Mouse (Mus musculus): Measurements from ENCODE around the gene Jph2. TPM values are rescaled to one million over a fixed set of nuclear protein-coding genes. Genes with fewer than 3 reads are reported as not detected.
"Not testable (repeated sequence)": the region's sequence is repeated elsewhere in the genome, so short reads cannot be mapped to it uniquely, and the experiment has no call there.

Gene Jph2
- polyA plus RNA-seq, 1 experiment from 2014 or later, result 3.3 TPM

GRCm38 (mm10) chr2:163412419-163412818, 14.6 kb upstream of the Jph2 start:
- Histone ChIP-seq H3K4me3 (ENCODE audit: low read length) (no peak overlapping the region), H3K9ac (replicated peaks; ENCODE audit: low read length) (no peak overlapping the region), H3K36me3 (ENCODE audit: insufficient read depth, low read length) (peaks cover 31% of the 10 kb centered on the region), H3K4me1 (ENCODE audit: insufficient read depth, low read length) (peaks cover 2% of the 10 kb centered on the region; the same call in 1 of the 2 replicates), H3K27ac (ENCODE audit: low read length) (no peak overlapping the region), H3K9me3 (ENCODE audit: low read length) (no peaks in the 10 kb centered on the region), H3K4me2 (replicated peaks; ENCODE audit: low read depth, low read length) (no peak overlapping the region), H3K27me3 (ENCODE audit: insufficient read depth, low read length) (no peaks in the 10 kb centered on the region)
- ATAC-seq (ENCODE audit: low FRiP score, low TSS enrichment), result no peak
- 96% methylated on average over 4 of the region's 4 CpGs for WGBS

GRCm38 (mm10) chr2:163411840-163412239, 14.0 kb upstream of the Jph2 start:
- no peak overlapping the region for H3K4me2 ChIP-seq (replicated peaks; ENCODE audit: low read depth, low read length)
- no peaks in the 10 kb centered on the region for H3K9me3 ChIP-seq (ENCODE audit: low read length)
- no peaks in the 10 kb centered on the region for H3K4me1 ChIP-seq (ENCODE audit: insufficient read depth, low read length)
- H3K27ac ChIP-seq (ENCODE audit: low read length), result no peak overlapping the region
- 84% methylated on average over 4 of the region's 4 CpGs for WGBS
- no peak overlapping the region for H3K4me3 ChIP-seq (ENCODE audit: low read length)
- no peak overlapping the region for H3K9ac ChIP-seq (replicated peaks; ENCODE audit: low read length)
- ATAC-seq (ENCODE audit: low FRiP score, low TSS enrichment), result no peak
- peaks cover 37% of the 10 kb centered on the region for H3K36me3 ChIP-seq (ENCODE audit: insufficient read depth, low read length)
- H3K27me3 ChIP-seq (ENCODE audit: insufficient read depth, low read length), result no peaks in the 10 kb centered on the region

- not testable (repeated sequence) for H3K9me3 ChIP-seq (ENCODE audit: low read length); H3K4me3 ChIP-seq (ENCODE audit: low read length); H3K4me1 ChIP-seq (ENCODE audit: insufficient read depth, low read length); H3K9ac ChIP-seq (replicated peaks; ENCODE audit: low read length); ATAC-seq (ENCODE audit: low FRiP score, low TSS enrichment); H3K27me3 ChIP-seq (ENCODE audit: insufficient read depth, low read length); H3K27ac ChIP-seq (ENCODE audit: low read length); H3K4me2 ChIP-seq (replicated peaks; ENCODE audit: low read depth, low read length)
- 88% methylated on average over 3 of the region's 3 CpGs for WGBS
- peaks cover 38% of the 10 kb centered on the region for H3K36me3 ChIP-seq (ENCODE audit: insufficient read depth, low read length)
These were observed 13.6 kb upstream of the Jph2 start for GRCm38 (mm10) chr2:163411344-163411743.

- no peak overlapping the region for H3K27ac ChIP-seq (ENCODE audit: low read length)
- peak; percentile 57; the same call in 1 of the 2 replicates for ATAC-seq (ENCODE audit: low FRiP score, low TSS enrichment)
- H3K36me3 ChIP-seq (ENCODE audit: insufficient read depth, low read length), result peaks cover 43% of the 10 kb centered on the region
- no peaks in the 10 kb centered on the region for H3K9me3 ChIP-seq (ENCODE audit: low read length)
- no peaks in the 10 kb centered on the region for H3K4me1 ChIP-seq (ENCODE audit: insufficient read depth, low read length)
- no peaks in the 10 kb centered on the region for H3K27me3 ChIP-seq (ENCODE audit: insufficient read depth, low read length)
- 61% methylated on average over 3 of the region's 3 CpGs for WGBS
- no peak overlapping the region for H3K4me3 ChIP-seq (ENCODE audit: low read length)
- H3K9ac ChIP-seq (replicated peaks; ENCODE audit: low read length), result no peak overlapping the region
- no peak overlapping the region for H3K4me2 ChIP-seq (replicated peaks; ENCODE audit: low read depth, low read length)
These were observed 12.4 kb upstream of the Jph2 start for GRCm38 (mm10) chr2:163410211-163410610.

- 63% methylated on average over 8 of the region's 8 CpGs for WGBS
- H3K36me3 ChIP-seq (ENCODE audit: insufficient read depth, low read length), result peaks cover 25% of the 10 kb centered on the region
- no peaks in the 10 kb centered on the region for H3K9me3 ChIP-seq (ENCODE audit: low read length)
- H3K4me1 ChIP-seq (ENCODE audit: insufficient read depth, low read length), result no peaks in the 10 kb centered on the region
- no peak overlapping the region for H3K9ac ChIP-seq (replicated peaks; ENCODE audit: low read length)
- no peak overlapping the region for H3K4me3 ChIP-seq (ENCODE audit: low read length)
- no peaks in the 10 kb centered on the region for H3K27me3 ChIP-seq (ENCODE audit: insufficient read depth, low read length)
- H3K27ac ChIP-seq (ENCODE audit: low read length), result peak overlapping the region; percentile 17; the same call in 1 of the 2 replicates
- H3K4me2 ChIP-seq (replicated peaks; ENCODE audit: low read depth, low read length), result no peak overlapping the region
- peak; percentile 64; the same call in 1 of the 2 replicates for ATAC-seq (ENCODE audit: low FRiP score, low TSS enrichment)
These were observed 6.4 kb upstream of the Jph2 start for GRCm38 (mm10) chr2:163404037-163404815.

- H3K27me3 ChIP-seq (ENCODE audit: insufficient read depth, low read length), result no peaks in the 10 kb centered on the region
- H3K27ac ChIP-seq (ENCODE audit: low read length), result no peak overlapping the region
- H3K4me1 ChIP-seq (ENCODE audit: insufficient read depth, low read length), result peaks cover 13% of the 10 kb centered on the region; the same call in 1 of the 2 replicates
- 6% methylated on average over 8 of the region's 8 CpGs for WGBS
- no peak for ATAC-seq (ENCODE audit: low FRiP score, low TSS enrichment)
- H3K9ac ChIP-seq (replicated peaks; ENCODE audit: low read length), result no peak overlapping the region
- H3K9me3 ChIP-seq (ENCODE audit: low read length), result no peaks in the 10 kb centered on the region
- peaks cover 11% of the 10 kb centered on the region for H3K36me3 ChIP-seq (ENCODE audit: insufficient read depth, low read length)
- no peak overlapping the region for H3K4me3 ChIP-seq (ENCODE audit: low read length)
- no peak overlapping the region for H3K4me2 ChIP-seq (replicated peaks; ENCODE audit: low read depth, low read length)
These were observed 3.4 kb upstream of the Jph2 start for GRCm38 (mm10) chr2:163401221-163401620.

- H3K4me3 ChIP-seq (ENCODE audit: low read length), result no peak overlapping the region
- no peaks in the 10 kb centered on the region for H3K27me3 ChIP-seq (ENCODE audit: insufficient read depth, low read length)
- no peak overlapping the region for H3K4me2 ChIP-seq (replicated peaks; ENCODE audit: low read depth, low read length)
- no peak overlapping the region for H3K9ac ChIP-seq (replicated peaks; ENCODE audit: low read length)
- no peak overlapping the region for H3K27ac ChIP-seq (ENCODE audit: low read length)
- WGBS, result 73% methylated on average over 8 of the region's 8 CpGs
- ATAC-seq (ENCODE audit: low FRiP score, low TSS enrichment), result no peak
- peaks cover 13% of the 10 kb centered on the region; the same call in 1 of the 2 replicates for H3K4me1 ChIP-seq (ENCODE audit: insufficient read depth, low read length)
- no peaks in the 10 kb centered on the region for H3K9me3 ChIP-seq (ENCODE audit: low read length)
- no peaks in the 10 kb centered on the region for H3K36me3 ChIP-seq (ENCODE audit: insufficient read depth, low read length)
These were observed 1.4 kb upstream of the Jph2 start for GRCm38 (mm10) chr2:163399222-163399621.

- H3K9ac ChIP-seq (replicated peaks; ENCODE audit: low read length), result no peak overlapping the region
- no peaks in the 10 kb centered on the region for H3K27me3 ChIP-seq (ENCODE audit: insufficient read depth, low read length)
- H3K4me3 ChIP-seq (ENCODE audit: low read length), result no peak overlapping the region
- no peak for ATAC-seq (ENCODE audit: low FRiP score, low TSS enrichment)
- 79% methylated on average over 4 of the region's 4 CpGs for WGBS
- H3K27ac ChIP-seq (ENCODE audit: low read length), result no peak overlapping the region
- no peaks in the 10 kb centered on the region for H3K9me3 ChIP-seq (ENCODE audit: low read length)
- H3K4me2 ChIP-seq (replicated peaks; ENCODE audit: low read depth, low read length), result no peak overlapping the region
- H3K4me1 ChIP-seq (ENCODE audit: insufficient read depth, low read length), result peaks cover 13% of the 10 kb centered on the region; the same call in 1 of the 2 replicates
- H3K36me3 ChIP-seq (ENCODE audit: insufficient read depth, low read length), result no peaks in the 10 kb centered on the region
These were observed 977 bp upstream of the Jph2 start for GRCm38 (mm10) chr2:163398770-163399169.

GRCm38 (mm10) chr2:163397071-163397470, 722 bp downstream of the Jph2 start:
- Histone ChIP-seq H3K4me3 (ENCODE audit: low read length) (peak overlapping the region; percentile 43), H3K4me1 (ENCODE audit: insufficient read depth, low read length) (peaks cover 13% of the 10 kb centered on the region; the same call in 1 of the 2 replicates), H3K36me3 (ENCODE audit: insufficient read depth, low read length) (no peaks in the 10 kb centered on the region), H3K9me3 (ENCODE audit: low read length) (no peaks in the 10 kb centered on the region), H3K4me2 (replicated peaks; ENCODE audit: low read depth, low read length) (peak overlapping the region; percentile 52), H3K9ac (replicated peaks; ENCODE audit: low read length) (peak overlapping the region; percentile 60), H3K27me3 (ENCODE audit: insufficient read depth, low read length) (no peaks in the 10 kb centered on the region), H3K27ac (ENCODE audit: low read length) (no peak overlapping the region)
- 83% methylated on average over 19 of the region's 19 CpGs for WGBS
- ATAC-seq (ENCODE audit: low FRiP score, low TSS enrichment), result no peak; the same call in 1 of the 2 replicates

GRCm38 (mm10) chr2:163394977-163395376, 2.8 kb downstream of the Jph2 start:
- Histone ChIP-seq H3K9me3 (ENCODE audit: low read length) (no peaks in the 10 kb centered on the region), H3K4me2 (replicated peaks; ENCODE audit: low read depth, low read length) (no peak overlapping the region), H3K27ac (ENCODE audit: low read length) (no peak overlapping the region), H3K4me1 (ENCODE audit: insufficient read depth, low read length) (peaks cover 13% of the 10 kb centered on the region; the same call in 1 of the 2 replicates), H3K36me3 (ENCODE audit: insufficient read depth, low read length) (no peaks in the 10 kb centered on the region), H3K27me3 (ENCODE audit: insufficient read depth, low read length) (no peaks in the 10 kb centered on the region), H3K9ac (replicated peaks; ENCODE audit: low read length) (no peak overlapping the region), H3K4me3 (ENCODE audit: low read length) (no peak overlapping the region)
- no peak for ATAC-seq (ENCODE audit: low FRiP score, low TSS enrichment)
- 71% methylated on average over 6 of the region's 6 CpGs for WGBS

Data from kidney, embryonic 16.5 days (tissue).